Mouse (Mus musculus) megakaryocyte, embryonic 14.5 days (primary cell): ENCODE data around the gene Mff.

Experiments
- FLI1 ChIP-seq: IDR thresholded peaks from 2 replicates; pipeline ENCODE4 v1.6.1; 2012; ENCODE audit warnings: low read length, inconsistent platforms, mixed read lengths
- GATA1 ChIP-seq: IDR thresholded peaks from 3 replicates; pipeline ENCODE4 v1.6.1; 2012; ENCODE audit warnings: mixed read lengths, low read length, inconsistent platforms, borderline replicate concordance

DNA sequence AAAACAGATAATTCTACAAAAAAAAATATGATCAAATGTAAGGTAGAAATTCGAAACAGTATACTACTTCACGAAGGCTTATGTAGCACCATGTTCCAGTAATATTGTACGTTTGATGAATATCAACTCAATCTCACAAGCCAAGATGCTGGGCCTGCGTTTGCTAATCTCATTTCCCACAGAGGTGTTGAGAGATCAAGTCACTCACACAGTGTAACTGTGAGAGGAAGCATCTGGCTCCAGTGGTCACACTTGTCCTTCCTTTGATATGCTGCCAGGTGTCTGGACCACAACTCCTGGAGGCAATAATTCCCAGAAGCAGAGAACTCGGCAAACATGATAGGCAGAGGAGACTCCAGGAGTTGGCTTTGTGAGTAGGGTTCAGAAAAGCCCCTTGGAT is 38.4 kb upstream of the Mff start:
- no peak for TF ChIP-seq GATA1
- no peak for TF ChIP-seq FLI1
